ENCODE assay signal across 9 mouse cellular contexts in the genomic region with DNA sequence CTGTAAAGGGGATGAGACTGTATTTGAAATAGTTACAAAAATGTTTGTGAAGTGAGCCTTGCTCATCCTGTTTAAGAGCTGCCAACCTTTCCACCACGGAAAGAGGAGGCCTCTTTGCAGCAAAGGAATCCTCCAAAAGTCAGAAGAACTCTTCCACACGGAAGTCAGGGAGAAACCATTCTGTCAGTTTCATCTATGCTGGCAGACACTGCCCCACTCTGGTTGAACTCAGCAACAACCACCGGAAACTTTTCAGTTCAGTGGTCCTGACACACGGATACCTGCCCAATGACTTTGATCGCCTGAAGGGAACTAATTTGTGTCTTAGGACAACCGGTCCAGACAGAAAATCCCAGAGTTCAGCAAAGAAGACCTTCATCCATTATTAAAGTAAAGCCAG.
DNase-seq lines count a peak whose midpoint lies in the region; ATAC-seq and TF ChIP-seq lines count a peak whose summit lies in the region.
"Had no signal": no experiment of that assay in that cellular context is flagged by ENCODE, and none has a peak within 500 bp of the region (broad histone marks: within the 10 kb centered on the region; RNA-seq: fewer than 3 reads in every experiment).

No protein-coding gene starts in this region.

- TF ChIP-seq CTCF in gastrocnemius, adult 2 months (IDR thresholded peaks at IDR 0.05) = peak; percentile 65
- TF ChIP-seq CTCF in lung, embryonic 14.5 days (IDR thresholded peaks at IDR 0.05; ENCODE audit: low read depth) = peak; percentile 53
- TF ChIP-seq CTCF in thymus, adult 2 months (IDR thresholded peaks at IDR 0.05; ENCODE audit: borderline replicate concordance, control insufficient read depth, extremely low read depth, insufficient read depth, low read length, poor library complexity) = no peak

- no peaks in the 10 kb centered on the region for H3K9me3 ChIP-seq in lung, embryonic 14.5 days (ENCODE audit: low read depth, low read length)
- no peaks in the 10 kb centered on the region for H3K9me3 ChIP-seq in embryonic facial prominence, embryonic 10.5 days
- H3K9me3 ChIP-seq: limb, embryonic 12.5 days had no signal

- H3K36me3 ChIP-seq in lung, embryonic 14.5 days (ENCODE audit: insufficient read depth) = no peaks in the 10 kb centered on the region
- H3K36me3 ChIP-seq in embryonic facial prominence, embryonic 10.5 days (replicated peaks) = no peaks in the 10 kb centered on the region
- no peaks in the 10 kb centered on the region for H3K36me3 ChIP-seq in thymus, adult 2 months (ENCODE audit: control insufficient read depth, insufficient read depth, low read length)
- H3K36me3 ChIP-seq: limb, embryonic 12.5 days had no signal

- DNase-seq in gastrocnemius, adult 2 months = peak; percentile 21
- DNase-seq in gastrocnemius, postnatal 14 days = no peak
- DNase-seq in lung, embryonic 14.5 days = peak; percentile 46
- no peak for DNase-seq in lung, postnatal 25 days (ENCODE audit: low spot score)
- DNase-seq in embryonic facial prominence, embryonic 10.5 days (ENCODE audit: low spot score) = peak; percentile 11
- peak; percentile 38 for DNase-seq in retina, postnatal 1 day
- no peak for DNase-seq in thymus, adult 2 months
- no peak for DNase-seq in testis, postnatal 14 days (ENCODE audit: low spot score)

- H3K27ac ChIP-seq in gastrocnemius, adult 2 months = no peak overlapping the region
- H3K27ac ChIP-seq in lung, embryonic 14.5 days (ENCODE audit: low read depth) = no peak overlapping the region
- H3K27ac ChIP-seq in embryonic facial prominence, embryonic 10.5 days (replicated peaks) = no peak overlapping the region
- no peak overlapping the region for H3K27ac ChIP-seq in thymus, adult 2 months (ENCODE audit: control insufficient read depth, insufficient read depth, low read length)
- H3K27ac ChIP-seq: limb, embryonic 12.5 days had no signal

- no peak overlapping the region for H3K4me2 ChIP-seq in lung, embryonic 14.5 days
- H3K4me2 ChIP-seq: limb, embryonic 12.5 days had no signal

- no peak for ATAC-seq in lung, embryonic 14.5 days (ENCODE audit: insufficient read depth)

- WGBS in lung, embryonic 14.5 days = 27% methylated on average over 6 of the region's 6 CpGs
- 25% methylated on average over 6 of the region's 6 CpGs for WGBS in embryonic facial prominence, embryonic 10.5 days
- WGBS in thymus, adult 2 months = 16% methylated on average over 6 of the region's 6 CpGs

- no peaks in the 10 kb centered on the region for H3K4me1 ChIP-seq in lung, embryonic 14.5 days (ENCODE audit: insufficient read depth)
- no peaks in the 10 kb centered on the region for H3K4me1 ChIP-seq in embryonic facial prominence, embryonic 10.5 days
- no peaks in the 10 kb centered on the region for H3K4me1 ChIP-seq in thymus, adult 2 months (replicated peaks; ENCODE audit: control insufficient read depth, insufficient read depth, low read length)
- H3K4me1 ChIP-seq: limb, embryonic 12.5 days had no signal

- no peak for TF ChIP-seq POLR2A in thymus, adult 2 months (IDR thresholded peaks at IDR 0.05; ENCODE audit: control insufficient read depth, extremely low read depth, insufficient read depth, low read length, poor library complexity)

- H3K4me3 ChIP-seq in gastrocnemius, adult 2 months = no peak overlapping the region
- H3K4me3 ChIP-seq in lung, embryonic 14.5 days (ENCODE audit: low read depth, low read length) = no peak overlapping the region
- H3K4me3 ChIP-seq in embryonic facial prominence, embryonic 10.5 days = no peak overlapping the region
- H3K4me3 ChIP-seq in thymus, adult 2 months (ENCODE audit: control insufficient read depth, insufficient read depth, low read length) = no peak overlapping the region
- H3K4me3 ChIP-seq: limb, embryonic 12.5 days had no signal

- intact Hi-C loops in gastrocnemius, adult 2 months (cut with DNase I) = loop anchor here (5.0 kb wide), 2 partner anchors 208 to 388 kb away; no protein-coding TSS in a partner anchor
- intact Hi-C loops in gastrocnemius, postnatal 14 days (cut with DNase I; ENCODE audit: low total_unique reads) = loop anchor here (10.0 kb wide), 1 partner anchor 395 kb away; no protein-coding TSS in a partner anchor

- no peaks in the 10 kb centered on the region for H3K27me3 ChIP-seq in lung, embryonic 14.5 days (ENCODE audit: insufficient read depth, low read length)
- H3K27me3 ChIP-seq in embryonic facial prominence, embryonic 10.5 days (replicated peaks; ENCODE audit: low read depth, poor library complexity, severe bottlenecking) = peaks cover 82% of the 10 kb centered on the region
- H3K27me3 ChIP-seq in thymus, adult 2 months (ENCODE audit: control insufficient read depth, insufficient read depth, low read length) = no peaks in the 10 kb centered on the region

- H3K9ac ChIP-seq in lung, embryonic 14.5 days = no peak overlapping the region
- H3K9ac ChIP-seq: limb, embryonic 12.5 days had no signal

Comparison
In these comparisons a context has a peak if more than half of its experiments do, and no peak if none do; other contexts are left out.
1. DNase-seq: peak in gastrocnemius, adult 2 months (single experiment), lung, embryonic 14.5 days (single experiment), embryonic facial prominence, embryonic 10.5 days (single experiment) and retina, postnatal 1 day (single experiment); none in gastrocnemius, postnatal 14 days (single experiment), lung, postnatal 25 days (single experiment), thymus, adult 2 months (single experiment) and testis, postnatal 14 days (single experiment).